Mouse (Mus musculus) liver, embryonic 14.5 days (tissue): ENCODE results near the gene Fbll1.

ENCODE experiments used
- CTCF ChIP-seq: IDR thresholded peaks from 2 replicates; pipeline ENCODE4 v1.5.1; 2016; ENCODE audit warnings: antibody characterized with exemption, low read depth, control low read depth
- EP300 ChIP-seq: IDR thresholded peaks from 2 replicates; pipeline ENCODE4 v1.6.1; 2016; ENCODE audit warnings: antibody characterized with exemption, low read depth

DNA sequence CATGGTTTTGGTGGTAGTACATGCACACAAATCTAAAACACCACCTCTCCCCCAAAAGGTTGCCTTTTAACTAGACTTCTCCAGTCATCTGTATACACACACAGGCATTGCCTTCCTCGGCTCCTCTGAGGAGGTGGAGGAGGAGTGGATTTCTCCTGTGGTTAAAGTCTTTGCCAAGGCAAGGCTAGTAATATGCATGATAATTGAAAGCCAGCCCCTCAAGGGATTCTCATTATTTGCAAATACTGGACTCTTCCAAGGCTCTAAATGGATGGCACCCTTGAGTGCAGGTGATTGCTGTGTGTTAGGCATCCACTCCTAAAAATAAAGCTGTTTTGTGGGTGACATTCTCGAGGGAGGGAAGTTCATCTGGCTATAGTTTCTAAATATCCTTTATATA lies 10.2 kb downstream of the Fbll1 start:
- TF ChIP-seq CTCF: no peak
- TF ChIP-seq EP300: no peak
